Mouse (Mus musculus) embryonic facial prominence, embryonic 12.5 days (tissue): ENCODE results near the gene Fmnl3. TPM values are rescaled to one million over a fixed set of nuclear protein-coding genes. Genes with fewer than 3 reads are reported as not detected.
A peak's percentile ranks its signal among the peaks of the same experiment; 100 is the strongest.

Experiments used
- ATAC-seq: fragments of 200-750 bp; cut with Nextera tagmentation; 2 replicates; pipeline ENCODE4 v1.8.0; 2017; ENCODE audit not compliant: insufficient number of reproducible peaks, insufficient read depth, low FRiP score, low TSS enrichment
- H3K27ac ChIP-seq: fragments of 300-500 bp; sonication (generic); 2 replicates; pipeline ENCODE4 v1.5.1; 2016; ENCODE audit warnings: mild to moderate bottlenecking
- H3K27me3 ChIP-seq: fragments of 300-500 bp; sonication (generic); 2 replicates; pipeline ENCODE4 v1.6.1; 2016; ENCODE audit warnings: mild to moderate bottlenecking, moderate library complexity
- H3K36me3 ChIP-seq: fragments of 300-500 bp; sonication (generic); 2 replicates; pipeline ENCODE4 v1.6.1; 2016; ENCODE audit warnings: mild to moderate bottlenecking
- H3K4me1 ChIP-seq: fragments of 300-500 bp; sonication (generic); 2 replicates; pipeline ENCODE4 v1.6.1; 2016
- H3K4me2 ChIP-seq: fragments of 300-500 bp; sonication (generic); replicated peaks from 2 replicates; pipeline ENCODE4 v1.6.1; 2016; ENCODE audit warnings: mild to moderate bottlenecking, moderate library complexity
- H3K4me3 ChIP-seq: fragments of 300-500 bp; sonication (generic); 2 replicates; pipeline ENCODE4 v1.5.1; 2016; ENCODE audit warnings: mild to moderate bottlenecking
- H3K9ac ChIP-seq: fragments of 300-500 bp; sonication (generic); 2 replicates; pipeline ENCODE4 v1.6.1; 2016; ENCODE audit warnings: mild to moderate bottlenecking, moderate library complexity
- H3K9me3 ChIP-seq: fragments of 300-500 bp; sonication (generic); 2 replicates; pipeline ENCODE4 v1.6.1; 2016; ENCODE audit warnings: mild to moderate bottlenecking, moderate library complexity
- WGBS: fragments of 180-500 bp; shearing (Covaris S2); methylation state at CpG from one replicate; pipeline ENCODE4 v1.1.7; 2016; 5-methylcytosine and 5-hydroxymethylcytosine counted together
- polyA plus RNA-seq: library from polyadenylated mRNA; unstranded; fragments of >200 nt; fragmentation: Nextera tagmentation; extraction: Ambion mirVana; gene quantifications from 2 replicates; pipeline ENCODE4 v1.2.1, GENCODE M21; 2016

Gene Fmnl3
- polyA plus RNA-seq, 1 experiment from 2014 or later = 37.0 TPM

- whole genome bisulfite sequencing = 76% methylated on average over 15 of the region's 15 CpGs
- Histone ChIP-seq H3K4me1 (peaks cover 31% of the 10 kb centered on the region), H3K4me2 (no peak overlapping the region), H3K27me3 (no peaks in the 10 kb centered on the region), H3K36me3 (peaks cover 30% of the 10 kb centered on the region), H3K27ac (no peak overlapping the region), H3K9me3 (no peaks in the 10 kb centered on the region), H3K9ac (no peak overlapping the region), H3K4me3 (no peak overlapping the region)
- ATAC-seq = no peak
Measured at GRCm38 (mm10) chr15:99399503-99400245, 29.4 kb upstream of the Fmnl3 start.

- H3K27me3 ChIP-seq = no peaks in the 10 kb centered on the region
- no peak overlapping the region for H3K27ac ChIP-seq
- H3K4me3 ChIP-seq = no peak overlapping the region
- 69% methylated on average over 2 of the region's 2 CpGs for WGBS
- H3K4me1 ChIP-seq = peaks cover 41% of the 10 kb centered on the region
- H3K4me2 ChIP-seq = no peak overlapping the region
- no peak overlapping the region for H3K9ac ChIP-seq
- peaks cover 10% of the 10 kb centered on the region for H3K36me3 ChIP-seq
- no peaks in the 10 kb centered on the region for H3K9me3 ChIP-seq
- ATAC-seq = no peak
Measured at GRCm38 (mm10) chr15:99397622-99398021, 27.3 kb upstream of the Fmnl3 start.

- H3K9ac ChIP-seq = no peak overlapping the region
- peaks cover 44% of the 10 kb centered on the region for H3K4me1 ChIP-seq
- H3K27me3 ChIP-seq = no peaks in the 10 kb centered on the region
- no peak for ATAC-seq
- no peak overlapping the region for H3K4me3 ChIP-seq
- H3K36me3 ChIP-seq = peaks cover 3% of the 10 kb centered on the region; the same call in 1 of the 2 replicates
- no peak overlapping the region for H3K27ac ChIP-seq
- no peak overlapping the region for H3K4me2 ChIP-seq
- no peaks in the 10 kb centered on the region for H3K9me3 ChIP-seq
- WGBS = 77% methylated on average over 4 of the region's 4 CpGs
Measured at GRCm38 (mm10) chr15:99396875-99397274, 26.6 kb upstream of the Fmnl3 start.

GRCm38 (mm10) chr15:99396462-99396861, 26.2 kb upstream of the Fmnl3 start:
- no peak for ATAC-seq
- H3K9me3 ChIP-seq = no peaks in the 10 kb centered on the region
- H3K27me3 ChIP-seq = no peaks in the 10 kb centered on the region
- no peak overlapping the region for H3K9ac ChIP-seq
- WGBS = 74% methylated on average over 1 of the region's 1 CpGs
- H3K36me3 ChIP-seq = peaks cover 3% of the 10 kb centered on the region; the same call in 1 of the 2 replicates
- H3K4me1 ChIP-seq = peaks cover 44% of the 10 kb centered on the region
- no peak overlapping the region for H3K4me3 ChIP-seq
- H3K27ac ChIP-seq = no peak overlapping the region
- no peak overlapping the region for H3K4me2 ChIP-seq

- Histone ChIP-seq H3K4me2 (peak overlapping the region; percentile 97), H3K4me3 (peak overlapping the region; percentile 91), H3K27ac (peak overlapping the region; percentile 94), H3K9ac (peak overlapping the region; percentile 89), H3K36me3 (no peaks in the 10 kb centered on the region), H3K9me3 (no peaks in the 10 kb centered on the region), H3K27me3 (no peaks in the 10 kb centered on the region), H3K4me1 (peaks cover 39% of the 10 kb centered on the region)
- ATAC-seq = no peak
- 6% methylated on average over 24 of the region's 24 CpGs for WGBS
Measured at GRCm38 (mm10) chr15:99393386-99394252, 23.3 kb upstream of the Fmnl3 start.

GRCm38 (mm10) chr15:99392486-99393385, 22.5 kb upstream of the Fmnl3 start, which contains the start of gene Tmbim6:
Gene Tmbim6, plus strand, starts transcription at chr15:99392882.
- Histone ChIP-seq H3K9me3 (no peaks in the 10 kb centered on the region), H3K4me3 (peak within 1 kb of the TSS; percentile 91), H3K9ac (peak within 1 kb of the TSS; percentile 89), H3K4me2 (peak within 1 kb of the TSS; percentile 97), H3K27me3 (no peaks in the 10 kb centered on the region), H3K4me1 (peaks cover 35% of the 10 kb centered on the region), H3K36me3 (no peaks in the 10 kb centered on the region), H3K27ac (peak within 1 kb of the TSS; percentile 94)
- ATAC-seq = peak; percentile 99
- WGBS = under 1% methylated on average over 51 of the region's 51 CpGs

GRCm38 (mm10) chr15:99391975-99392374, 21.7 kb upstream of the Fmnl3 start:
- Histone ChIP-seq H3K9ac (no peak overlapping the region), H3K36me3 (no peaks in the 10 kb centered on the region), H3K4me2 (peak overlapping the region; percentile 97), H3K27me3 (no peaks in the 10 kb centered on the region), H3K4me3 (peak overlapping the region; percentile 91), H3K27ac (peak overlapping the region; percentile 94), H3K9me3 (no peaks in the 10 kb centered on the region), H3K4me1 (peaks cover 35% of the 10 kb centered on the region)
- no peak for ATAC-seq
- 83% methylated on average over 6 of the region's 6 CpGs for WGBS

- Histone ChIP-seq H3K9ac (no peak overlapping the region), H3K36me3 (no peaks in the 10 kb centered on the region), H3K4me3 (no peak overlapping the region), H3K9me3 (no peaks in the 10 kb centered on the region), H3K27me3 (no peaks in the 10 kb centered on the region), H3K4me1 (peaks cover 24% of the 10 kb centered on the region), H3K27ac (no peak overlapping the region), H3K4me2 (no peak overlapping the region)
- no peak for ATAC-seq
- WGBS = 59% methylated on average over 7 of the region's 7 CpGs
Measured at GRCm38 (mm10) chr15:99390472-99391401, 20.5 kb upstream of the Fmnl3 start.

- Histone ChIP-seq H3K4me1 (peaks cover 7% of the 10 kb centered on the region), H3K9ac (no peak overlapping the region), H3K4me3 (no peak overlapping the region), H3K4me2 (no peak overlapping the region), H3K9me3 (no peaks in the 10 kb centered on the region), H3K36me3 (no peaks in the 10 kb centered on the region), H3K27ac (no peak overlapping the region), H3K27me3 (no peaks in the 10 kb centered on the region)
- ATAC-seq = no peak
- 76% methylated on average over 4 of the region's 4 CpGs for WGBS
Measured at GRCm38 (mm10) chr15:99387976-99388375, 17.7 kb upstream of the Fmnl3 start.

GRCm38 (mm10) chr15:99386796-99387195, 16.5 kb upstream of the Fmnl3 start:
- WGBS = 66% methylated on average over 3 of the region's 3 CpGs
- Histone ChIP-seq H3K4me2 (no peak overlapping the region), H3K9me3 (no peaks in the 10 kb centered on the region), H3K4me1 (peaks cover 3% of the 10 kb centered on the region; the same call in 1 of the 2 replicates), H3K36me3 (no peaks in the 10 kb centered on the region), H3K9ac (no peak overlapping the region), H3K27ac (no peak overlapping the region), H3K4me3 (no peak overlapping the region), H3K27me3 (no peaks in the 10 kb centered on the region)
- ATAC-seq = no peak
